Mouse (Mus musculus) embryonic fibroblast, embryonic 13.5 days (primary cell): ENCODE results near the gene Galm.

ENCODE experiments used
- CTCF ChIP-seq: IDR thresholded peaks from 2 replicates; pipeline ENCODE4 v1.5.1; 2011; ENCODE audit warnings: mild to moderate bottlenecking, control low read depth, low read length, moderate library complexity, borderline replicate concordance; ENCODE audit not compliant: insufficient read depth
- POLR2A ChIP-seq: IDR thresholded peaks from 2 replicates; pipeline ENCODE4 v1.6.1; 2011; ENCODE audit warnings: low read depth, mild to moderate bottlenecking, control low read depth, low read length, moderate library complexity

DNA sequence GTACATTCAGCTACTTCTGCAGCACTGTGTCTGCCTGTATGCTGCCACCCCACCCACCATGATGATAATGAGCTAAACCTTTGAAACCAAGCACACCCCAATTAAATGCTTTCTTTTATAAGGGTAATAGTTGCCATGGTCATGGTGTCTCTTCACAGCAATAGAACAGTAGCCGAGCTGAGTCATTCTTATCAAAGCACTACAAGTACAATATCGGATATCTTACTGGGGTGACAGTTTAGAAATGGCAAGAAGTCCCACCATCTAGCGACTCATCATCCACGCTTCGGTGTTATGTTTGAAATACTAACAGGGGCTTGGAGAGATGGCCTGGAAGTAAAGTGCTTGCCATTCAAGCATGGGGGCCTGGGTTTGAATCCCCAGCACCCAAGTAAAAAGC, 106.6 kb downstream of the Galm start:
- no peak for TF ChIP-seq CTCF
- TF ChIP-seq POLR2A, result no peak
